Mouse (Mus musculus): ENCODE results near the gene Elof1. TPM values are rescaled to one million over a fixed set of nuclear protein-coding genes. Genes with fewer than 3 reads are reported as not detected.
A peak's percentile ranks its signal among the peaks of the same experiment; 100 is the strongest.
"Not testable (repeated sequence)": the region's sequence is repeated elsewhere in the genome, so short reads cannot be mapped to it uniquely, and the experiment has no call there.

Elof1 gene
- 10 to 100 TPM; 76.4 to 98.9 (median 89.4) TPM for polyA plus RNA-seq (2017; shearing (Covaris generic))

DNA sequence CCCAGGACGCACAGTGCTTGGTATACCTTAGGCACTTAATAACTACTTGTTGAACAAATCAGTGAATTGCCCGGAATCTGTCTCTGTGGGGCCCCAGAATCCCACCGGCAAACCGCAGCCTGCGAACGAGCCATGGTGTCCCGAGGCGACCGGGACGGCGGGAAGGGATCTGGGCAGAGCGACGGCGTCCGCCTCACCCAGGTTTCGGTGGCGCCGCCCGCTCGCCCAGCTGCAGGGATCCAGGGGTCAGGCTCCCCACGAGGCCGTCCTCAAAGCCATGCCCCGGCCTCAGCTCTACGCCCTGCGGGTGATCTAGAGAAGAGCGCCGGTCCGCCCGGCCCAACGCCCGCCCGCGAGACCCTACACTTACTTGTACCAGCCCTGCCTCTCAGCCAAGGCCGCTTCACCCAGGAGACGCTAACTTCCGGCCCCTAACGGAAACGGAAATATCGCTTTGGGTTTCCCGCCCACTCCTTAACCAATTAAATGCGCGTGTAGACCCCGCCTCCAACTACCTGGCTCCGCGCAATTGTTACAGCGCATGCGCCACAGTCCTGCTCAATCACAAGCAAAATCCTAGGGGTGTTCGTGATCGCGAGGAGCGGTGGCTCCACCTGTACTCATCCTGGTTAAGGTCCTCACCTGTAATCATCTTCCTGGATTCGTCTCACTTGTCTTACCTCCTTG lies at the start of gene Elof1:
Elof1 (minus strand) TSS at position 433 of the 687 bp plus-strand sequence.
- peak; percentile 97 for ATAC-seq

DNA sequence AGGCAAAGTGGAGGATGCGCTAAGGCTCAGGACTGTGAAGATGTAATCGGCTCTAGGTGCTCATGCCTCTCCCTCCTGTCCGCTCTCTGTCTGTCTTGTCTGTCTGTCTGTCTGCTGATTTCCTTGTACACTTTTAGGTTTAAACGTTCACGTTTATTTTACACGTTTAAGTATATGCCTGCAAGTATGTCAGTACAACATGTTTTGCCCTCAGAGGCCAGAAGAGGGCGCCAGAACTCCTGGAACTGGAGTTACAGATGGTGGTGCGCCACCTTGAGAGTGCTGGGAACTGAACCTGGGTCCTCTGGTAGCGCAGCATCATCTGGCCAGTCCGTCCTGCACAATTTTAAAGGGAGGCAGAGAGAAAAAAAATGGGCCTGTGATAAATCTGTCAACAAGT lies 49.7 kb upstream of the Elof1 start:
- no peak for ATAC-seq

DNA sequence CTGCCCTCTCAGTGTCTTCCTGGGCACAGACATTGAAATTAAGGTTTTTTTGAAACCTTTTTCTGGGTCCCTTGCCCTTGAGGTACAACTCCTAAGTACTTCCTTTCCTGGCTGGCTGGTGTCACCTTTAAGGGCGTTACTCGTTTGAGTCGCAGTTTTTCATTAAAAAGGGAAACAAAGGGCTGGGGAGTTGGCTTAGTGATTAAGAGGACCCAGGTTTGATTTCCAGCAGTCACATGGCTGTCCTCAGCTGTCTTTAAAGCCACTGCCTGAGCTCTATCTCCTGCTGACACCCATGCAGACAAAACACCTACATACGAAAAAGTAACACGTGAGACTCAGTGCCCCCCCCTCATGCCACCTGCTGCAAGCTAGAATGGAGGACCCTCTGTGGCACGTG lies 49.0 kb upstream of the Elof1 start:
- no peak for ATAC-seq

DNA sequence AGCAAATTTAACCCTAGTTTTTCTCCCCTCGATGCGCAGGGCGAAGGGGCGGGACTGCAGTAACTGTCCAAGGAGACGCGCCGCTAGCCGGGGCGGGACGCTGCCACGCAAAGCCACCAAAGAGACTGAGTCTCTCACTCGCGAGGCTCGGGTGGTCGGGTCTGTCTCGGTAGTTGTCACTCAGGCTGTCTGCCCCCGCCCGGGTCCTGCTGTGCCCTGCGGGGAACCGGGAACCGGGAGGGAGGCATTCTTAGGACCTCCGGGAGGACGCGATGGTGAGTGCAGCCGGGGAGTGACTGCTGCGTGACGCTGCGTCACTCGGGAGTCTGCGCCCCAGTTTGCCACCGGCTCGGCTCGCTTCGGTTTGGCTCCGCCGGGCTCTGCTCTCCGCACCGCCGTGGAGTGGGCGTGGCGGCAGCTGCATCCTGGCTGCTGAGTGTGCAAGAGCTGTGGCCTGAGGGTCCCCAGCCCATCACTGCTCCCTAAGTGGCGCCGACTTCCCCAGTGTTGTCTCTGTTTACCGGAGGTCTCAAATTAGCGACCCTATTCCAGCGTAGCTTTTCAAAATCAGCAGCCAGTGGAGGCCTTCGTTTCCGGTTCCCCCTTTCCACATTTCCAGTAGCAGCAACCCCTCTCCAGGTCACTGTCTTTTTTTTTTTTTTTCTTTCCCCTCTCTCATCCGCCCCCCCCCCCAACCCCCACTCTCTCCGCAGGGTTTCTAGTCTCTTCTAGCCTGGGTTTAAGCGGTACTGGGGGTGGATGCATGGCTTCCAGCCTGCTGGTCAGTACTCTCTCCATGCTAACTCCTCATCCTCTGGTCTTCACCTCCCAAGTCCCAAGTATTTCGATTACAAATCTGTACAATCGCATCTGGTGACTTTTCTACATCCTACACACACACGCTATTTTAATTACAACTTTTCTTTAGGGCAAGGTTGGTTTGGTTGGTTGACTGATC lies 48.0 kb upstream of the Elof1 start:
- ATAC-seq, result peak; percentile 82

DNA sequence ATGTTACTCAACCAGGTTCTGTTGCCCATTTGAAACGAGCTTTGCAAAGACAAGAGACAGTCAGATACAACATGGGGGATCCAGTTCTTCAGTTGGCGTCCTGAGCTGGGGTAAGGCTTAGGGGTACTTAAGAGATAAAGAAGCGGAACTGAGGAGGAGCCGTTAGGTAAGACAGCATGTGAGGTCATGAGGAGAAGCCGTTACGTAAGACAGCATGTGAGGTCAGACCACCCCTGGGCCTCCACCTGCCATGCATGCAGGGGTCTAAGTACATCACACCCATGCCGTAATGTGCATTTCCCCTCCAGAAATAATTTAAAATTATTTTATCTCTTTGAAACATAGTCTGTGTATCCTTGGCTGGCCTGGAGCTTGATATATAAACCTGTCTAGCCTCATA lies 45.9 kb upstream of the Elof1 start:
- ATAC-seq, result no peak

DNA sequence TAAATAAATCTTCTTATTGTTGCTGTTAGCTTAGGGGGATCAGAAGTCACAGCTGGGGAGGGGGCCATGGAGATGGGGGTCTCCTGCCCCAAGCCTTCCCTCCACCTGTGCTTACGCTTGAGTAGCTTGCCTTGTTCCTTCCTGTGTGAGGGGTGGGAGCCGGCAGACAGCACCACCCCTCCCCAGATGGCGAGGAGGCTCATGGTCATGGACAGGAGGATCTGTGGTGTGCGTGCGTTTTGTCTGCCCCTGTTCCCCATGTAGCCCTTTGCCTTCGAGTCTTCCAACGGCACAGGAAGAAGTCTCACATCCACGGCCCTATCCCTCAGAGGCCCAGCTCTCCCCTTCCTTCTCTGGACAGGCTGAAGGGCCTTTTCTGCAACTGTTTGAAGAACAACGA lies 45.3 kb upstream of the Elof1 start:
- no peak for ATAC-seq

DNA sequence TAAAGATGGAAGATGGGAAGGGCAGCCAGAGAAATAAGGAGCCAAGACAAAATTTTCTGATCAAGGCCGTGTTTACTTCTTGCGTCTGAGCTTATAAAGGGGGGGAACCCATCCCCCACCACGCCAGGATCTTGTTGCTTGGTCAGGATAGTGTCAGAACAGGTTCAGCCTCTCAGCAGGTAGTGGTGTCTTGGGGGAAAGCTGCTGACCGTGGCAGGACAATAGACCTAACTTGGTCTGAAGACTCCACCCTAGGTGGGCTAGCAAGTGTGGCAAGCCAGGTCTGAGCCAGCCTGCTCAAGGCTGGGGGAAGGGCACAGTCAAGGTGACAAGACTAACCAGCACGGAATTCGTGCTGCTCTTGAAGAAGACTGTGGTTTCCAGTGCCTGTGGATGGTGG lies 44.3 kb upstream of the Elof1 start:
- no peak for ATAC-seq

DNA sequence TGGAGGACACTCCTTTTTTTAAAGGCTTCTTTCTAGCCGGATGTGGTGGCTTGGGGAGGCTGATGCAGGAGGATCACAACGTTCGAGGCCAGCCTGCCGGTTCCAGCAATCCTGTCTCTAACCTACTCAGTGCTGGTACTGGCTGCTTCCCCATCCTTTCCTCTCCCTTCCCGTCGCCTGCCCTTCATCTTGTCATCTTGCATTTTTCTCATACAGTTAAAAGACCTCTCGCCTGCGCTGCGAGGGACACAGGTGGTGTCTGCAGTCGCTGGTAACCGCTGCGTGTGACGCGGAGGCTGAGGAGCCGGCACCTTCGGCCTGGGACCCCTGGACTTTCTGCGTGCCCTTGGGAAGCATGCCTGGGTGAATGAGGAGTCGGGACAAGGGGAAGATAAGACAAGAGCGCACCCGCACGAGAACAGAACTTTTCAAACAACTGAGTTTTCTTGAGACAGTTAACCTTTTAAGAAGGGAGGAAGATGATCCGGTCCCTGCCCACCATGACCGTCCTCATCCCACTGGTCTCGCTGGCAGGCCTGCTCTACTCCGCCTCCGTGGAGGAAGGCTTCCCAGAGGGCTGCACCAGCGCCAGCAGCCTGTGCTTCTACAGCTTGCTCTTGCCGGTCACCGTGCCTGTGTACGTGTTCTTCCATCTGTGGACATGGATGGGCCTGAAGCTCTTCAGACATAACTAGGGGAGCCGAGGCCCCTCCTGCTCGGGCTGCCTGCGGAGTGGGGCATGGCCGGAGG lies 40.7 kb upstream of the Elof1 start:
- ATAC-seq, result no peak

DNA sequence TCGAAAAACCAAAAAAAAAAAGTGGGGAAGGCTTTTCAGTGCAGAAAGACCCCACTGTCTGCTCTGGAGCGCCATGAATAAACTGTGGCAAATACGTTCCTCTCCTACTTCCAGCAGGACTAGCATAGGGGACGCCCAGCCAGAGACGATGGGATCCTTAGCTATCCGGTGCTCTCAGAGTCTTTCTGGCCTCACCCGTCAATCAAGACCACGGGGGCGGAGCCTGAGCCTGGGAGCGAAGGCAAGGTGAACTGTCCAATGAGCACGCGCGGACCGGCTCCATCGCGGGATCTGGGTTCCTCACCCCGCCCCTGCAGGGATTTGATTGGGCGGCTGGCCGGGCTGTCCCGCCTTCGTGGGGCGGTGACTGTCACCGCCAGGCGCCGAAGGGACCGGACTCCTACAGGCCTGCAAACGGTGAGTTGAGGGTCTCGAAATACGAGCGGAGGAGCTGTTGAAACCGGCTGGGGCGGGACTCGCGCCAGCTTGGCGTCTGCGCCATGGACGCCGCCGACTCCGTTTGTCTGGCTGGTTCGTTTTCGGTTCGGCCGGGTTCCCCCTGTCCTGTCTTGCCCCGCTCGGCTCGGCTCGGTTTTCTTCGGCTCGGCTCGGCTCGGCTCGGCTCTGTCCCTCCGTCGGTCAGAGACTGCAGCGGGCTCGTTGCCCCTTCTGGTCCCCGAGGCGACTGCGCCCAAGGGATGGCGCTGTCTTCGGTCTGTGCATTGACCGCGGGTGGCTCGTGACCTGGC lies 39.7 kb upstream of the Elof1 start, which contains the start of gene Pigyl:
Pigyl (plus strand) TSS at position 350 of the 749 bp plus-strand sequence.
- ATAC-seq, result peak; percentile 93

DNA sequence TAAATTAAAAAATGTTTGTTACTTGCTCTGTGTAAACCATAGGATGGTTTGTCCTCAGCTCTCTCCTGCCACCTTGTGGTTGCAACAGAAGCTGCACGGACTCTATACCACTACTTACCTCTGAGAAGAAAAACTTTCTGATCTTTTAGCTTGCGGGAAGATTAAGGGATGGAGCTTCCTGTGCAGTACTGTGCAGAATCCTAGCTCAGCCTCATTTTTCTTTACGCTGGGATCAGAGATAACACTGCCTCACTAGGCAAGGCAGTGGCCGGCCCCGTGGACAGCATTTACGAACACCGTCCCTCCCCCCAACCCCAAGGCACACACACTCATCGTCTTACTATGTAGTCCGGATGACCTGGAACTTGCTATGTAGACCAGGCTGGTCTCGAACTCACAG lies 38.6 kb upstream of the Elof1 start:
- ATAC-seq, result peak; percentile 58

DNA sequence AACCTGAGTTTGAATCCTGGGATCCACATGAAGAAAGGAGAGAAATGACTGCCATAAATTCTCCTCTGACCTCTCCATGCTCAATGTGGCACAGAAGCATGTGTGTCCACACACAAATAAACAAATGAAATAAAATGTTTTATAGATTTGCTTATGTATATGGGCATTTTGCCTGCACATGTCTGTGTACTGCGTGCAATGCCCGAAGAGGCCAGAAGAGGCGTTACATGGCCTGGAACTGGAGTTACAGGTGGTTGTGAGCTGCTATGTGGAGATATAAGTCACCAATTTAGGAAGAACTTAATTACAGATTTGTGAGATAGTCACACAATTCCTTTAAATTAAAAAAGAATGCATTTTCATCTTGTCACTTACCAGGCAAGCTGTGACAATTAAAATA lies 36.8 kb upstream of the Elof1 start:
- ATAC-seq, result no peak

DNA sequence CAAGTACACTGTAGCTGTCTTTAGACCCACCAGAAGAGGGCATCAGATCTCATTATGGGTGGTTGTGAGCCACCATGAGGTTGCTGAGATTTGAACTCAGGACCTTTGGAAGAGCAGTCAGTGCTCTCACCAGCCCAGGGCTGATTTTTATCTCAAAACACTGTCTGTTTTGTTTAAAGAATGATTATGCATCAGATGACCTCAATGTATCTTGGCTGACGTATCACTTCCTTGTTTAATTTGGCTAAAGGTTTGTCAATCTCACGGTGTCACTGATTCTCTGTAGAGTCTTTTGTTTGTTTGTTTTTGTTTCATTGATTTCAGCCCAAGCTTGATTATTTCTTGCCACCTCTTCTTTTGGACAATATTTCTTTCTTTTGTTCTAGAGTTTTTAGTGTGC lies 34.0 kb upstream of the Elof1 start:
- ATAC-seq, result no peak

DNA sequence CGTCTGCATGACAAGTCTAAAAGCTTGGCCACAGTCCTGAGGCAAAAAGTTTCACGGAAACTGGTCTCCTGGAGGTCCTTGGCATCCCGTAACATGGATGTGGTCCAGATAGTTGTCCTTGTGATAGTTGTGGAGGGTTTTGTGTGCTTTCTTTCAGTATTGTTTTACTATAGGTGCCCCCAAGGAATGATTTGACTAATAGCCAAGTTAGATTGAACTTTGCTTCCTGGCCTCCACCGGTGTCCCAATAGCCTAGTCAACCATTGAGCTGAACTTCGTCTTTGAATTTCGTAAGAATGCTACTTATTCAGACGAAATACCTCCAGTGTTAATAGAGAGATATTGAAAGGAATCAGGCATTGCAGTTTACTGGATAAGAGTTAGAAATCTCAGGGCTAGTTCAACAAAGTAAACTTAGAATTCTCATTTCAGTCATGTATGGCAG lies 33.3 kb upstream of the Elof1 start:
- ATAC-seq, result not testable (repeated sequence)

DNA sequence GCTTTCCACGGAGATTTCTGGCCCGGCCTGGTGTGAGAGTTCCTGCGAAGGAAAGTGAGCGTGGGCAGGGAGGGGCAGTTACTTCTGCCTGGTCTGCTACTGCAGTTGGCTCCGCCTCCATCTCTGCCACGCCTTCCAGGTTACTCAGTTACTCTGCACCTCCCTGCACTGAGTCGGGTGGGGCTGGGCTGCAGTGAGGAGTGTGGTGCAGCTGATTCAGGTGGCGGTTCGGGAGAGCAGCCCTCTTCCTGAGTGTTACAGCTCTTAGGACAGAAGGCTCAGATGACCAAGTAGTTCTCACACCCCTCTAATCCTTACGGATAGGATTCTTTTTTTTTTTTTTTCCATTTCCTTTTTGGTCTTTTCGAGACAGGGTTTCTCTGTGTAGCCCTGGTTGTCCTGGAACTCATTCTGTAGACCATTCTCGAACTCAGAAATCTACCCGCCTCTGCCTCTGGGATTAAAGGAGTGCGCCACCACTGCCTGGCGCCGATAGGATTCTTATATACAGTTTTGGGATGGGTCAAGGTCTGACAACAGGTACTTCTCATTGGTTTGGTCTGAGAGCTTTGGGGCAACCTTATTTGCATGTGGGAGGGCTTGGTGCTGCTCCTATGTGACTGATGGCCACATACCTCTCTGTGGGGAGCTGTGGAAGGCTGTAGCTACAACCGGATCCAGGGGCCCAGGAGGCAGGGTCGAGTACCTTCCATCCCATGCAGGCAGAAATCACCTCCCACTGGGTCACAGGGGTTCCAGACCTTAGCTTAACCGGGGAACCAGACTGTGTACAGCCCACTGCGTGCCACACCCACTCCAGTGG lies 32.7 kb upstream of the Elof1 start:
- ATAC-seq, result no peak

DNA sequence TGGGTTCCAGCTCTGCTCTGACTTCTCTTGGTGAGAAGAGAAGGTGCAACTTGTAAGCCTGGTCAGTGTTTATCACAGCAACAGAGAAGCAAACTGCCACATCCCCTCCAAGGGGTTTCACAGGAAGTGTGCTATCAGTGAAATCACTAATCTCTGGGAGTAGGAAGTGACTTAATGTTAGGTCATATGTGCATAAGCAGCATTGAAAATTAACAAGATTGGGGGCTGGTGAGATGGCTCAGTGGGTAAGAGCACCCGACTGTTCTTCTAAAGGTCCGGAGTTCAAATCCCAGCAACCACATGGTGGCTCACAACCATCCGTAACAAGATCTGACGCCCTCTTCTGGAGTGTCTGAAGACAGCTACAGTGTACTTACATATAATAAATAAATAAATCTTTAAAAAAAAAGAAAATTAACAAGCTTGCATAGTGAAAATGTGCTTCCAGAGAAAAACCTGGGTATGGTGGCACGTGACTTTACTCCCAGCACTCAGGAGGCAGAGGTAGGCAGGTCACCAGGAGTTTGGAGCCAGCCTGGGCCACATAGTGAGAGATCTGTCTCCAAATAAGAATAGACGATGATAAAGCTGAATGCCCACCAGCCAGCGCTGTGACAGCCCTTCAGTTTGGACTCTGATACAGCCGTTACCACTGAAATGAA lies 27.5 kb upstream of the Elof1 start:
- no peak for ATAC-seq

DNA sequence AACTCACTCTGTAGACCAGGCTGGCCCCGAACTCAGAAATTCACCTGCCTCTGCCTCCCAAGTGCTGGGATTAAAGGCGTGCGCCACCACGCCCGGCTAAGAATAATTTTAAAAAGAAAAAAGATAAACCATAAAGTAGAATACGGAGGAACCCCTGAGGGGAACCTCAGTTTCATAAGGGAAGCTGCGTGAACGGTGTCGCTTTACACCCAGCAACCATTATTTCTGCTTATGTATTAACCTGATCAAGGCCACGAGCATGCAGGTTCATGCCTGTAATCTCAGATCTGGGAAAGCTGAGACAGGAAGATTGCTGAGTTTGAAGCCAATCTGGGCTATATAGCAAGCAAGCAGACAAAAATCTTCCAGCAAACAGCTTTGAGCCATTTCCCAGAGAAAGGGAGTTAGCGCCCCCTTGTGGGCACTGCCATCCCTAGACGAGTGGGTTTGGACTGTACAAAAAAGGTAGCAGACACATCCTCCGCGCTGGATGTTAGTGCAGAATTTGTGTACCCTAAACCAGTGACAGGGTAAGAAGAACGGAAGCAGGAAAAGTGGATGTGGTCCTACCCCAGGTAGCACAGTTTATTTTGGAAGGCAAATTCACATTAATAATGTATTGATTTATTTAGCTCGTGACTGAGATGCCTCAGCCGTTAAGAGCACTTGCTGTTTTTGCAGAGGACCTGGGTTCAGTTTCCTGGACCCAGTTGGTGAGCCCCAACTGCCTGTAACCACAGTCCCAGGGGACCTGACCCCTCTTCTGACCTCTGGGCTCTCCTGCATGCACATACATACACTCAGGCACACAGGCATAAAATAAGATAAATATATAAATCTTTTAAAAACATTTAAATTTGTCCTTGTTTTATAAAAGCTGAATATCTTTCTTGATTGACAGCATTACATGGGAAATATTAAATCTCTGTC lies 26.4 kb upstream of the Elof1 start:
- ATAC-seq, result peak; percentile 86

DNA sequence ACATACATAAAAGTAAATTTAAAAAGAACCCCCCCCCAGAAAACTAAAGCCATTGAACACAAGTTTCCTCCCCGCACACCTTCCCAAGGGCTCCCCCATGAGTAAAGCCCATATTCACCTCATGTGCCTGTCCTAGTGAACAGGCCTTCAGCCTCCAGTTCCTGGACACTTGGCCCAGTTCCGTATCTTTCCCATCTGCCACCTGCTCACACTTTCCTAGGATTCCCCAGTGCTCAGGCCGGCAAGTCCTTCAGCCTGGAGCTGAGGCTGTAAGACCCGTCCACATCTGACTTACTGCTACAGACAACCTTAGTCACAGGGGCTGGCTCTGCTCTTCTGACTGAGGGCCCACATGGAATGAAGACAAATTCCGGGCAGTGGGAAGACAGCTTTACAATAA lies 22.8 kb upstream of the Elof1 start:
- ATAC-seq, result no peak

DNA sequence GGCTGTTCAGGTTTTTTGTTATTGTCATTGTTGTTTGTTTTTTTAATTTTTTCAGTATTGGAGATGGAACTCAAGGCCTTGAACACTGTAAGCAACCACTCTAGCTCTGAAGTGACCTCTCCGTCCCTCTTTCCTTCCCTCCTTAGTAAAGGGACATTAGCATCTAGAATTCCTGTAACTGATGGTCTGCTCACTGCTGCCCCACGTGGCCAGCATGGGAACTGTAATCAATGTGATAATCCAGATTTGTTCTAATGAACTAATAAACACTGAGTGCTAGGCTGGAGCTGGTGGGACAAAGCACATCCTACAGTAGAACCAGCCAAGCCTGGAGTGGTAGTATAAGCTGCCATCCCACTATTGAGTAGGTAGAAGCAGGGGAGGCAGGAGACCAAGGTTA lies 21.5 kb upstream of the Elof1 start:
- ATAC-seq, result no peak

DNA sequence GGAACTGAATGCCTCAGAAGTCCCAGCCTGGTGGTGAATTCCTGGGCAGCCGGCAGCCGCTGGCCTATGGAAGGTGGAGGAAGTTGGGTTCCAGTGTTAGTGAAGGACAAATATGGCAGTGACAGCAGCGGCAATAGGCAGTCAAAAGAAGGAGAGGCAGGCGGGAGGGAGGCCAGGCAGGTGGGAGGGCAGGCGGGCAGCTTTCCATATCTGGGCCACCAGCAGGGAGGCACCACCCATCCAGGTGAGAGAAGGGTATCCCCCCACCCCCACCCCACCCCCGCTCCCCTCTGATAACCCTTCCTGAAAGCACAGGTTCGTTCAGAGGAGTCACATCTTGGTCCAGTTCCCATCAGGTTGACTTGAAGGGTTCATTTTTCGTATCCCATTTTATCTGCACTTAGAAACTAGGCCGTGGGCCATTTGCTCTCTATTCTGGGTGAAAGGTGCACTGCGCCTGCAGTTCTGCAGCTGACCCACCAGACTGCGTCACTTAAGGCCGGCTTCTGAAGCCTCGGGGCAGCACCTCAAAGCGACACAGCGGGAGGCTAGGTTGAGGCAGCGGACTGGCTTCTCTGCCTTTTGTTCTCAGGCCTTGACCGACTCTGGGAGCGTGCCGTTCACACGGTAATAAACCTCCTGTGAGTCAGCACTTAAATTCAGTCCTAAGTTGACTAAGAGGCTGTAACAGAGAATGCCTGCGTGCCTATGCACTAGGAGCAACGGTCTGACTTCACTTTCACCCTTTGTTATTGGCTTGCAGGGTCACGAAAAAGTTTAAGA lies 20.0 kb upstream of the Elof1 start:
- ATAC-seq, result no peak

All from inflammation-experienced regulatory T-cells, adult 6 months (primary cell).